ENCODE assay signal across 13 mouse cellular contexts in genomic region chr2:127313878-127314277, GRCm38 (mm10). TPM values are rescaled to one million over a fixed set of nuclear protein-coding genes. Genes with fewer than 3 reads are reported as not detected.
DNase-seq lines count a peak whose midpoint lies in the region; ATAC-seq and TF ChIP-seq lines count a peak whose summit lies in the region.
"Had no signal": no experiment of that assay in that cellular context is flagged by ENCODE, and none has a peak within 500 bp of the region (broad histone marks: within the 10 kb centered on the region; RNA-seq: fewer than 3 reads in every experiment).

No protein-coding gene starts in this region.

- 57% methylated on average over 4 of the region's 4 CpGs for WGBS in intestine, embryonic 15.5 days

- ATAC-seq in intestine, embryonic 15.5 days = no peak

- no peaks in the 10 kb centered on the region for H3K79me2 ChIP-seq in C2C12 (ENCODE audit: control insufficient read depth, insufficient read depth)

- H3K9ac ChIP-seq in intestine, embryonic 15.5 days = no peak overlapping the region
- H3K9ac ChIP-seq: limb, embryonic 12.5 days had no signal

- no peaks in the 10 kb centered on the region for H3K36me3 ChIP-seq in C2C12 (ENCODE audit: control insufficient read depth, insufficient read depth)
- no peaks in the 10 kb centered on the region for H3K36me3 ChIP-seq in intestine, embryonic 15.5 days
- H3K36me3 ChIP-seq: limb, embryonic 12.5 days had no signal

- H3K27ac ChIP-seq in gastrocnemius, adult 2 months = no peak overlapping the region
- peak overlapping the region; percentile 19; the same call in 1 of the 2 replicates for H3K27ac ChIP-seq in intestine, embryonic 15.5 days
- H3K27ac ChIP-seq: limb, embryonic 12.5 days had no signal

- H3K4me3 ChIP-seq in gastrocnemius, adult 2 months = no peak overlapping the region
- H3K4me3 ChIP-seq in C2C12 (ENCODE audit: insufficient read depth, poor library complexity, severe bottlenecking) = no peak overlapping the region
- H3K4me3 ChIP-seq in intestine, embryonic 15.5 days (replicated peaks) = no peak overlapping the region
- H3K4me3 ChIP-seq: limb, embryonic 12.5 days had no signal

- H3K79me3 ChIP-seq in C2C12 (ENCODE audit: low read depth) = no peaks in the 10 kb centered on the region

- no peak overlapping the region for H3ac ChIP-seq in C2C12 (ENCODE audit: control insufficient read depth, insufficient read length, low read depth)

- no peaks in the 10 kb centered on the region for H3K9me3 ChIP-seq in intestine, embryonic 15.5 days
- H3K9me3 ChIP-seq: limb, embryonic 12.5 days had no signal

- H3K4me2 ChIP-seq in intestine, embryonic 15.5 days (replicated peaks) = no peak overlapping the region
- H3K4me2 ChIP-seq: limb, embryonic 12.5 days had no signal

- intact Hi-C loops in gastrocnemius, adult 2 months (cut with DNase I) = no loop called here
- intact Hi-C loops in gastrocnemius, postnatal 14 days (cut with DNase I; ENCODE audit: low total_unique reads) = no loop called here

- DNase-seq in gastrocnemius, adult 2 months = no peak
- no peak for DNase-seq in gastrocnemius, postnatal 14 days
- DNase-seq in kidney, postnatal 14 days = peak; percentile 21
- no peak for DNase-seq in kidney, postnatal 10 days
- no peak for DNase-seq in frontal cortex, postnatal 10 days (ENCODE audit: low spot score in 2 of 2)
- no peak for DNase-seq in retina, embryonic 14.5 days (ENCODE audit: low spot score)
- DNase-seq: gastrocnemius, postnatal 25 days; retina, postnatal 1 day had no signal

- peak; percentile 16; the same call in 1 of the 2 replicates for TF ChIP-seq CTCF in gastrocnemius, adult 2 months (IDR thresholded peaks at IDR 0.05)
- peak; percentile 49 for TF ChIP-seq CTCF in C2C12 (IDR thresholded peaks at IDR 0.05; ENCODE audit: control insufficient read depth, insufficient read depth, insufficient read length)

- H3K4me1 ChIP-seq in intestine, embryonic 15.5 days (replicated peaks) = no peaks in the 10 kb centered on the region
- H3K4me1 ChIP-seq: limb, embryonic 12.5 days had no signal

- H3K27me3 ChIP-seq in C2C12 (ENCODE audit: control insufficient read depth, insufficient read depth, insufficient read length) = no peaks in the 10 kb centered on the region
- H3K27me3 ChIP-seq in intestine, embryonic 15.5 days (replicated peaks) = no peaks in the 10 kb centered on the region
- H3K27me3 ChIP-seq: limb, embryonic 12.5 days had no signal

TF ChIP-seq in C2C12, 6 proteins besides CTCF, POLR2A, EP300 and RAD21:
- TF ChIP-seq MAX (IDR thresholded peaks at IDR 0.05) (no peak), MYOD1 (IDR thresholded peaks at IDR 0.05; ENCODE audit: control insufficient read depth, insufficient read length, low read depth) (no peak), FOSL1 (IDR thresholded peaks at IDR 0.05; ENCODE audit: insufficient read depth, low read length, poor library complexity, severe bottlenecking) (no peak), MYOG (IDR thresholded peaks at IDR 0.05; ENCODE audit: control insufficient read depth, extremely low read depth, insufficient read length) (no peak), USF1 (IDR thresholded peaks at IDR 0.05; ENCODE audit: low read depth) (no peak), CEBPB (IDR thresholded peaks at IDR 0.05; ENCODE audit: low read depth) (no peak)

RNA-seq across cellular contexts. Expression of gene Dusp2, which starts 22.1 kb away (rescaled TPM):
- total RNA-seq in gastrocnemius, adult 2 months (2021) = 1 to 10 TPM in 1 of 2 experiments, under 1 TPM in 1; 0.59 to 1.2 TPM
- 1 to 10 TPM; 1.6 TPM for total RNA-seq in gastrocnemius, postnatal 14 days (2021)
- 13.9 TPM for polyA plus RNA-seq in C2C12 (2012; fragmentation: generic; extraction: Trizol)
- polyA plus RNA-seq in intestine, embryonic 15.5 days (2015; fragmentation: Nextera tagmentation; extraction: Ambion mirVana) = 4.5 and 5.2 TPM in 2 replicates

RNA-seq across cellular contexts. Expression of gene Astl, which starts 24.6 kb away (rescaled TPM):
- under 1 TPM in 1 of 2 experiments, not detected in 1; 0.25 TPM for total RNA-seq in gastrocnemius, adult 2 months (2021)
- total RNA-seq in gastrocnemius, postnatal 14 days (2021) = not detected
- not detected for polyA plus RNA-seq in C2C12 (2012; fragmentation: generic; extraction: Trizol)
- not detected in 2 replicates for polyA plus RNA-seq in intestine, embryonic 15.5 days (2015; fragmentation: Nextera tagmentation; extraction: Ambion mirVana)
- total RNA-seq: gastrocnemius, postnatal 25 days had no signal
- polyA plus RNA-seq: large intestine, adult 2 months; limb, embryonic 12.5 days had no signal

RNA-seq across cellular contexts. Expression of gene Stard7, which starts 43.9 kb away (rescaled TPM):
- total RNA-seq in gastrocnemius, adult 2 months (2021) = 100 to 1,000 TPM in 1 of 2 experiments, 10 to 100 TPM in 1; 88.9 to 152 TPM
- 10 to 100 TPM; 86.8 to 98.4 TPM for total RNA-seq in gastrocnemius, postnatal 14 days (2021)
- polyA plus RNA-seq in C2C12 (2012; fragmentation: generic; extraction: Trizol) = 25.2 TPM
- 89.1 and 89.5 TPM in 2 replicates for polyA plus RNA-seq in intestine, embryonic 15.5 days (2015; fragmentation: Nextera tagmentation; extraction: Ambion mirVana)

RNA-seq across cellular contexts. Expression of gene Adra2b, which starts 49.1 kb away (rescaled TPM):
- total RNA-seq in gastrocnemius, adult 2 months (2021) = under 1 TPM; 0.39 to 0.69 TPM
- total RNA-seq in gastrocnemius, postnatal 14 days (2021) = 1 to 10 TPM; 1.2 to 2.4 TPM
- not detected for polyA plus RNA-seq in C2C12 (2012; fragmentation: generic; extraction: Trizol)
- polyA plus RNA-seq in intestine, embryonic 15.5 days (2015; fragmentation: Nextera tagmentation; extraction: Ambion mirVana) = 1.3 and 1.7 TPM in 2 replicates
- total RNA-seq: monocyte, adult 5-6 weeks had no signal
